Mouse (Mus musculus) lung, postnatal 0 days (tissue): ENCODE results near the gene Zfp644. TPM values are rescaled to one million over a fixed set of nuclear protein-coding genes. Genes with fewer than 3 reads are reported as not detected.
A peak's percentile ranks its signal among the peaks of the same experiment; 100 is the strongest.

Experiments used
- ATAC-seq: fragments of 200-750 bp; cut with Nextera tagmentation; 2 replicates; pipeline ENCODE4 v1.8.0; 2017; ENCODE audit warnings: moderate library complexity
- DNase-seq: peaks from one replicate; pipeline ENCODE4 v3.0.0-alpha.2; 2016; ENCODE audit warnings: low spot score
- H3K27ac ChIP-seq: fragments of 300-500 bp; sonication (generic); 2 replicates; pipeline ENCODE4 v1.5.1; 2014; ENCODE audit warnings: antibody characterized with exemption, mild to moderate bottlenecking, low read length, mixed read lengths
- H3K27me3 ChIP-seq: fragments of 300-500 bp; sonication (generic); replicated peaks from 2 replicates; pipeline ENCODE4 v1.6.1; 2014; ENCODE audit warnings: low read length, mixed read lengths; ENCODE audit not compliant: insufficient read depth
- H3K36me3 ChIP-seq: fragments of 300-500 bp; sonication (generic); 2 replicates; pipeline ENCODE4 v1.6.1; 2014; ENCODE audit warnings: low read length, mixed read lengths; ENCODE audit not compliant: insufficient read depth
- H3K4me1 ChIP-seq: fragments of 300-500 bp; sonication (generic); 2 replicates; pipeline ENCODE4 v1.6.1; 2014; ENCODE audit warnings: antibody characterized with exemption, low read depth, low read length, mixed read lengths; ENCODE audit not compliant: insufficient read depth
- H3K4me2 ChIP-seq: fragments of 300-500 bp; sonication (generic); replicated peaks from 2 replicates; pipeline ENCODE4 v1.6.1; 2014; ENCODE audit warnings: low read depth, mild to moderate bottlenecking, low read length, moderate library complexity, mixed read lengths
- H3K4me3 ChIP-seq: fragments of 300-500 bp; sonication (generic); 2 replicates; pipeline ENCODE4 v1.5.1; 2014; ENCODE audit warnings: low read depth, low read length
- H3K9ac ChIP-seq: fragments of 300-500 bp; sonication (generic); replicated peaks from 2 replicates; pipeline ENCODE4 v1.6.1; 2014; ENCODE audit warnings: low read depth, mild to moderate bottlenecking
- H3K9me3 ChIP-seq: fragments of 300-500 bp; sonication (generic); 2 replicates; pipeline ENCODE4 v1.6.1; 2016; ENCODE audit warnings: low read length, mixed read lengths
- CTCF ChIP-seq: IDR thresholded peaks from 2 replicates; pipeline ENCODE4 v1.5.1; 2016; ENCODE audit warnings: antibody characterized with exemption, mild to moderate bottlenecking
- EP300 ChIP-seq: IDR thresholded peaks from 2 replicates; pipeline ENCODE4 v1.6.1; 2016; ENCODE audit warnings: antibody characterized with exemption, mild to moderate bottlenecking, control low read depth
- WGBS: fragments of 180-500 bp; shearing (Covaris S2); extraction: QIAGEN DNeasy Blood & Tissue Kit; methylation state at CpG from one replicate; pipeline ENCODE4 v1.1.7; 2014; 5-methylcytosine and 5-hydroxymethylcytosine counted together
- polyA plus RNA-seq: library from polyadenylated mRNA; unstranded; fragments of >200 nt; fragmentation: Nextera tagmentation; extraction: Ambion mirVana; gene quantifications from 2 replicates; pipeline ENCODE4 v1.2.1, GENCODE M21; 2015

The Zfp644 gene
- 57.2 and 60.9 TPM in 2 replicates for polyA plus RNA-seq

- TF ChIP-seq CTCF: 0 out of 2 replicates have a peak, but pooled peaks have one; percentile 26
- TF ChIP-seq EP300: no peak
- H3K4me2 ChIP-seq: peak within 1 kb of the TSS; percentile 66
- peak; percentile 93 for ATAC-seq
- peak within 1 kb of the TSS; percentile 98 for H3K4me3 ChIP-seq
- H3K27ac ChIP-seq: peak within 1 kb of the TSS; percentile 99
- peak; percentile 94 for DNase-seq
- H3K4me1 ChIP-seq: peaks cover 4% of the 10 kb centered on the region; the same call in 1 of the 2 replicates
- WGBS: 2% methylated on average over 63 of the region's 71 CpGs
- H3K36me3 ChIP-seq: no peaks in the 10 kb centered on the region
- no peaks in the 10 kb centered on the region for H3K27me3 ChIP-seq
- H3K9me3 ChIP-seq: no peaks in the 10 kb centered on the region
- peak within 1 kb of the TSS; percentile 97 for H3K9ac ChIP-seq
Observed at GRCm38 (mm10) chr5:106696396-106697337, at the start of gene Zfp644. TSS of gene Zfp644 (minus strand) at chr5:106697287.

- no peak overlapping the region for H3K4me3 ChIP-seq
- no peaks in the 10 kb centered on the region for H3K36me3 ChIP-seq
- no peak overlapping the region for H3K9ac ChIP-seq
- no peak overlapping the region for H3K4me2 ChIP-seq
- DNase-seq (no peak), ATAC-seq (no peak)
- H3K27me3 ChIP-seq: no peaks in the 10 kb centered on the region
- no peaks in the 10 kb centered on the region for H3K9me3 ChIP-seq
- H3K4me1 ChIP-seq: no peaks in the 10 kb centered on the region
- TF ChIP-seq EP300: no peak
- TF ChIP-seq CTCF: no peak
- no peak overlapping the region for H3K27ac ChIP-seq
- 39% methylated on average over 6 of the region's 6 CpGs for WGBS
Observed at GRCm38 (mm10) chr5:106739716-106740115, 42.6 kb upstream of the Zfp644 start.

- Histone ChIP-seq H3K27ac (no peak overlapping the region), H3K9me3 (no peaks in the 10 kb centered on the region), H3K4me1 (no peaks in the 10 kb centered on the region), H3K9ac (no peak overlapping the region), H3K4me3 (no peak overlapping the region), H3K4me2 (no peak overlapping the region), H3K27me3 (no peaks in the 10 kb centered on the region), H3K36me3 (no peaks in the 10 kb centered on the region)
- no peak for DNase-seq
- no peak for TF ChIP-seq EP300
- TF ChIP-seq CTCF: no peak
- WGBS: 79% methylated on average over 3 of the region's 3 CpGs
- ATAC-seq: no peak
Observed at GRCm38 (mm10) chr5:106723487-106723886, 26.4 kb upstream of the Zfp644 start.

- TF ChIP-seq CTCF (no peak), EP300 (no peak)
- no peak overlapping the region for H3K4me2 ChIP-seq
- H3K36me3 ChIP-seq: no peaks in the 10 kb centered on the region
- H3K4me3 ChIP-seq: no peak overlapping the region
- H3K9ac ChIP-seq: no peak overlapping the region
- H3K4me1 ChIP-seq: no peaks in the 10 kb centered on the region
- DNase-seq: no peak
- 62% methylated on average over 5 of the region's 5 CpGs for whole genome bisulfite sequencing
- no peaks in the 10 kb centered on the region for H3K9me3 ChIP-seq
- ATAC-seq: no peak
- H3K27me3 ChIP-seq: no peaks in the 10 kb centered on the region
- H3K27ac ChIP-seq: no peak overlapping the region
Observed at GRCm38 (mm10) chr5:106722771-106723170, 25.7 kb upstream of the Zfp644 start.

- DNase-seq: peak; percentile 33
Observed at GRCm38 (mm10) chr5:106711870-106712277, 14.8 kb upstream of the Zfp644 start.

GRCm38 (mm10) chr5:106711220-106711726 lies 14.2 kb upstream of the Zfp644 start:
- Histone ChIP-seq H3K4me1 (peaks cover 10% of the 10 kb centered on the region; the same call in 1 of the 2 replicates), H3K4me2 (no peak overlapping the region), H3K27me3 (no peaks in the 10 kb centered on the region), H3K27ac (0 out of 2 replicates have a peak overlapping the region, but pooled peaks have one; percentile 26), H3K4me3 (no peak overlapping the region), H3K9me3 (no peaks in the 10 kb centered on the region), H3K9ac (no peak overlapping the region), H3K36me3 (no peaks in the 10 kb centered on the region)
- peak; percentile 71 for ATAC-seq
- TF ChIP-seq EP300 (no peak), CTCF (no peak)
- 62% methylated on average over 5 of the region's 5 CpGs for WGBS
- DNase-seq: peak; percentile 37

More at GRCm38 (mm10) chr5:106711870-106712277, 14.8 kb upstream of the Zfp644 start:
- no peak overlapping the region for H3K4me3 ChIP-seq
- peaks cover 10% of the 10 kb centered on the region; the same call in 1 of the 2 replicates for H3K4me1 ChIP-seq
- H3K9ac ChIP-seq: no peak overlapping the region
- H3K36me3 ChIP-seq: no peaks in the 10 kb centered on the region
- 23% methylated on average over 3 of the region's 3 CpGs for WGBS
- TF ChIP-seq CTCF: no peak
- no peak for TF ChIP-seq EP300
- peak; percentile 29; the same call in 1 of the 2 replicates for ATAC-seq
- H3K9me3 ChIP-seq: no peaks in the 10 kb centered on the region
- H3K27me3 ChIP-seq: no peaks in the 10 kb centered on the region
- H3K27ac ChIP-seq: 0 out of 2 replicates have a peak overlapping the region, but pooled peaks have one; percentile 26
- no peak overlapping the region for H3K4me2 ChIP-seq
